In genomic region chr1:88186325-88186935, GRCm38 (mm10) we compare ENCODE assay signal across 27 mouse cellular contexts. TPM values are rescaled to one million over a fixed set of nuclear protein-coding genes. Genes with fewer than 3 reads are reported as not detected.
DNase-seq lines count a peak whose midpoint lies in the region; TF ChIP-seq lines count a peak whose summit lies in the region.
"Had no signal": no experiment of that assay in that cellular context is flagged by ENCODE, and none has a peak within 500 bp of the region (broad histone marks: within the 10 kb centered on the region; RNA-seq: fewer than 3 reads in every experiment).

No protein-coding gene starts in this region.

- no peaks in the 10 kb centered on the region for H3K27me3 ChIP-seq in liver, adult 2 months (ENCODE audit: control insufficient read depth, insufficient read depth, low read length)
- H3K27me3 ChIP-seq: CH12.LX; embryonic facial prominence, embryonic 12.5 days; forebrain, embryonic 13.5 days; forebrain, embryonic 15.5 days had no signal

- peak; percentile 55 for DNase-seq in heart, adult 11 months
- no peak for DNase-seq in heart, adult 9 months (ENCODE audit: low spot score in 2 of 2)
- DNase-seq in liver, adult 2 months (ENCODE audit: extremely low read depth, low read depth, low spot score), result peak; percentile 47
- DNase-seq in liver, result no peak
- peak; percentile 64 for DNase-seq in large intestine, adult 2 months (ENCODE audit: low read depth, low spot score)
- DNase-seq in kidney, postnatal 4 days, result no peak
- DNase-seq: adrenal gland, adult 8-10 months; adrenal gland, postnatal 14 days; adrenal gland, postnatal 36 days; B cell, adult 2 months; cerebellum, adult 11-12 months; cerebellum, adult 2 months; cerebellum, adult 9-10 months; cerebellum, postnatal 10 days; cerebellum, postnatal 25 days had no signal

- H3K4me3 ChIP-seq in liver, adult 2 months (ENCODE audit: insufficient read depth, low read depth, low read length), result no peak overlapping the region
- H3K4me3 ChIP-seq: embryonic facial prominence, embryonic 10.5 days; embryonic facial prominence, embryonic 12.5 days; forebrain, embryonic 13.5 days; forebrain, embryonic 15.5 days had no signal

- peaks cover 9% of the 10 kb centered on the region; the same call in 1 of the 2 replicates for H3K4me1 ChIP-seq in liver, adult 2 months (ENCODE audit: control insufficient read depth, insufficient read depth, low read length)
- H3K4me1 ChIP-seq: embryonic facial prominence, embryonic 10.5 days; embryonic facial prominence, embryonic 12.5 days; forebrain, embryonic 13.5 days; forebrain, embryonic 15.5 days had no signal

- peaks cover 32% of the 10 kb centered on the region for H3K36me3 ChIP-seq in liver, adult 2 months (ENCODE audit: control insufficient read depth, insufficient read depth, low read length)
- H3K36me3 ChIP-seq: embryonic facial prominence, embryonic 10.5 days; embryonic facial prominence, embryonic 12.5 days; forebrain, embryonic 15.5 days; G1E had no signal

- peaks cover 22% of the 10 kb centered on the region; the same call in 1 of the 2 replicates for H3K79me2 ChIP-seq in liver, adult 2 months (ENCODE audit: control insufficient read depth, insufficient read depth, low read length)

- no peak for TF ChIP-seq CTCF in liver, adult 2 months (IDR thresholded peaks at IDR 0.05; ENCODE audit: low read depth, low read length)

- 58% methylated on average over 5 of the region's 5 CpGs for whole genome bisulfite sequencing in liver, adult 2 months
- WGBS in large intestine, adult 2 months, result 29% methylated on average over 5 of the region's 5 CpGs

- H3K27ac ChIP-seq in liver, adult 2 months (replicated peaks; ENCODE audit: insufficient read depth, low read depth, low read length), result no peak overlapping the region
- H3K27ac ChIP-seq: embryonic facial prominence, embryonic 10.5 days; embryonic facial prominence, embryonic 12.5 days; forebrain, embryonic 13.5 days; forebrain, embryonic 15.5 days had no signal

- TF ChIP-seq POLR2A in liver, adult 2 months (IDR thresholded peaks at IDR 0.05; ENCODE audit: extremely low read depth, insufficient read depth, low read length), result no peak

- H3K9ac ChIP-seq in liver, adult 2 months (ENCODE audit: low read depth, low read length), result no peak overlapping the region
- H3K9ac ChIP-seq: embryonic facial prominence, embryonic 12.5 days; forebrain, embryonic 13.5 days; forebrain, embryonic 15.5 days had no signal

RNA-seq across cellular contexts. Expression of gene Ugt1a2, which starts 14.0 kb away (rescaled TPM):
- 9.5 and 10.4 TPM in 2 replicates for total RNA-seq in liver, adult 2 months (2014; rRNA removed)
- polyA plus RNA-seq in liver, adult 2 months (2012; rRNA removed), result 0.29 and 0.57 TPM in 2 replicates
- 0.27 and 0.43 TPM in 2 replicates for polyA plus RNA-seq in large intestine, adult 2 months (2012; rRNA removed)
- total RNA-seq: CH12.LX had no signal
- polyA plus RNA-seq: activated CD4-positive, CD25-positive, alpha-beta regulatory T cell, adult 4 months; CD4-positive, CD25-positive, alpha-beta regulatory T cell, adult 4 months; cerebellum, adult 2 months; cortical plate, adult 2 months; embryonic facial prominence, embryonic 10.5 days; embryonic facial prominence, embryonic 12.5 days; forebrain, embryonic 11.5 days; forebrain, embryonic 13.5 days; forebrain, embryonic 15.5 days; G1E had no signal

RNA-seq across cellular contexts. Expression of gene Dnajb3, which starts 19.2 kb away (rescaled TPM):
- not detected in 2 replicates for total RNA-seq in liver, adult 2 months (2014; rRNA removed)
- 0.17 TPM in 1 of 2 replicates, not detected in the other for polyA plus RNA-seq in liver, adult 2 months (2012; rRNA removed)
- 2.9 and 4.5 TPM in 2 replicates for polyA plus RNA-seq in large intestine, adult 2 months (2012; rRNA removed)
- total RNA-seq: CH12.LX had no signal
- polyA plus RNA-seq: G1E, Patski had no signal

RNA-seq across cellular contexts. Expression of gene Ugt1a5, which starts 20.6 kb away (rescaled TPM):
- 75.8 and 159 TPM in 2 replicates for total RNA-seq in liver, adult 2 months (2014; rRNA removed)
- polyA plus RNA-seq in liver, adult 2 months (2012; rRNA removed), result 41.5 and 119 TPM in 2 replicates
- 0.59 TPM in 1 of 2 replicates, not detected in the other for polyA plus RNA-seq in large intestine, adult 2 months (2012; rRNA removed)
- total RNA-seq: CH12.LX had no signal
- polyA plus RNA-seq: activated CD4-positive, CD25-positive, alpha-beta regulatory T cell, adult 4 months; CD4-positive, CD25-positive, alpha-beta regulatory T cell, adult 4 months; cerebellum, adult 2 months; cortical plate, adult 2 months; embryonic facial prominence, embryonic 10.5 days; embryonic facial prominence, embryonic 12.5 days; embryonic facial prominence, embryonic 14.5 days; forebrain, embryonic 11.5 days; forebrain, embryonic 13.5 days; forebrain, embryonic 15.5 days; G1E; Patski had no signal

RNA-seq across cellular contexts. Expression of gene Ugt1a1, which starts 25.3 kb away (rescaled TPM):
- total RNA-seq in liver, adult 2 months (2014; rRNA removed), result 662 and 719 TPM in 2 replicates
- polyA plus RNA-seq in liver, adult 2 months (2012; rRNA removed), result 408 and 574 TPM in 2 replicates
- polyA plus RNA-seq in large intestine, adult 2 months (2012; rRNA removed), result 64.4 and 146 TPM in 2 replicates
- total RNA-seq: CH12.LX had no signal
- polyA plus RNA-seq: activated CD4-positive, CD25-positive, alpha-beta regulatory T cell, adult 4 months; CD4-positive, CD25-positive, alpha-beta regulatory T cell, adult 4 months; cerebellum, adult 2 months; embryonic facial prominence, embryonic 10.5 days; embryonic facial prominence, embryonic 12.5 days; forebrain, embryonic 11.5 days; forebrain, embryonic 13.5 days; forebrain, embryonic 15.5 days; G1E had no signal

RNA-seq across cellular contexts. Expression of gene Mroh2a, which starts 40.4 kb away (rescaled TPM):
- 0.27 and 1.0 TPM in 2 replicates for total RNA-seq in liver, adult 2 months (2014; rRNA removed)
- 0.77 and 0.82 TPM in 2 replicates for polyA plus RNA-seq in liver, adult 2 months (2012; rRNA removed)
- polyA plus RNA-seq in large intestine, adult 2 months (2012; rRNA removed), result 0.14 and 0.33 TPM in 2 replicates
- polyA plus RNA-seq: cortical plate, adult 2 months; G1E had no signal

Comparison
In these comparisons a context has a peak if more than half of its experiments do, and no peak if none do; other contexts are left out.
1. DNase-seq: peak in heart, adult 11 months (single experiment), liver, adult 2 months (single experiment) and large intestine, adult 2 months (single experiment); none in heart, adult 9 months (0 of 2), liver (single experiment) and kidney, postnatal 4 days (0 of 2).
2. RNA of gene Ugt1a5, which starts 20.6 kb away (polyA plus RNA-seq): 41.5 to 119 TPM in liver, adult 2 months; 0.59 TPM in large intestine, adult 2 months; every median in the first group is over 10 times any median in the second.